Mouse (Mus musculus) liver, postnatal 0 days (tissue): ENCODE measurements around the gene Asb16. TPM values are rescaled to one million over a fixed set of nuclear protein-coding genes. Genes with fewer than 3 reads are reported as not detected.

ENCODE experiments used
- ATAC-seq: fragments of 200-750 bp; cut with Nextera tagmentation; 2 replicates; pipeline ENCODE4 v1.8.0; 2017; ENCODE audit warnings: mild to moderate bottlenecking, moderate library complexity
- DNase-seq: peaks from one replicate; pipeline ENCODE4 v3.0.0-alpha.2; 2016
- H3K27ac ChIP-seq: fragments of 300-500 bp; sonication (generic); 2 replicates; pipeline ENCODE4 v1.5.1; 2014; ENCODE audit warnings: antibody characterized with exemption, moderate library complexity, mild to moderate bottlenecking, low read depth
- H3K27me3 ChIP-seq: fragments of 300-500 bp; sonication (generic); 2 replicates; pipeline ENCODE4 v1.6.1; 2014; ENCODE audit warnings: low read length, control low read depth, mixed read lengths; ENCODE audit not compliant: insufficient read depth
- H3K36me3 ChIP-seq: fragments of 300-500 bp; sonication (generic); replicated peaks from 2 replicates; pipeline ENCODE4 v1.6.1; 2014; ENCODE audit warnings: mild to moderate bottlenecking, control low read depth, low read length, moderate library complexity, mixed read lengths; ENCODE audit not compliant: insufficient read depth
- H3K4me1 ChIP-seq: fragments of 300-500 bp; sonication (generic); 2 replicates; pipeline ENCODE4 v1.6.1; 2014; ENCODE audit warnings: antibody characterized with exemption, mild to moderate bottlenecking, control low read depth; ENCODE audit not compliant: insufficient read depth
- H3K4me2 ChIP-seq: fragments of 300-500 bp; sonication (generic); 2 replicates; pipeline ENCODE4 v1.6.1; 2014; ENCODE audit warnings: low read depth, mild to moderate bottlenecking, low read length, moderate library complexity, mixed read lengths
- H3K4me3 ChIP-seq: fragments of 300-500 bp; sonication (generic); 2 replicates; pipeline ENCODE4 v1.5.1; 2014; ENCODE audit warnings: low read depth, low read length
- H3K9ac ChIP-seq: fragments of 300-500 bp; sonication (generic); replicated peaks from 2 replicates; pipeline ENCODE4 v1.6.1; 2014; ENCODE audit warnings: mild to moderate bottlenecking, moderate library complexity
- H3K9me3 ChIP-seq: fragments of 300-500 bp; sonication (generic); 2 replicates; pipeline ENCODE4 v1.6.1; 2016; ENCODE audit warnings: mild to moderate bottlenecking, control low read depth, low read length, mixed read lengths
- CTCF ChIP-seq: sonication (generic); IDR thresholded peaks from 2 replicates; pipeline ENCODE4 v1.5.1; 2016; ENCODE audit warnings: antibody characterized with exemption, low read depth
- EP300 ChIP-seq: IDR thresholded peaks from 2 replicates; pipeline ENCODE4 v1.6.1; 2016; ENCODE audit warnings: antibody characterized with exemption, low read depth, mild to moderate bottlenecking
- WGBS: fragments of 180-500 bp; shearing (Covaris S2); extraction: QIAGEN DNeasy Blood & Tissue Kit; methylation state at CpG from one replicate; pipeline ENCODE4 v1.1.7; 2014; ENCODE audit not compliant: insufficient replicate concordance; 5-methylcytosine and 5-hydroxymethylcytosine counted together
- polyA plus RNA-seq: library from polyadenylated mRNA; unstranded; fragments of >200 nt; fragmentation: Nextera tagmentation; extraction: Ambion mirVana; gene quantifications from 2 replicates; pipeline ENCODE4 v1.2.1, GENCODE M21; 2015

Asb16 gene
- polyA plus RNA-seq, 1 experiment from 2014 or later = not detected

DNA sequence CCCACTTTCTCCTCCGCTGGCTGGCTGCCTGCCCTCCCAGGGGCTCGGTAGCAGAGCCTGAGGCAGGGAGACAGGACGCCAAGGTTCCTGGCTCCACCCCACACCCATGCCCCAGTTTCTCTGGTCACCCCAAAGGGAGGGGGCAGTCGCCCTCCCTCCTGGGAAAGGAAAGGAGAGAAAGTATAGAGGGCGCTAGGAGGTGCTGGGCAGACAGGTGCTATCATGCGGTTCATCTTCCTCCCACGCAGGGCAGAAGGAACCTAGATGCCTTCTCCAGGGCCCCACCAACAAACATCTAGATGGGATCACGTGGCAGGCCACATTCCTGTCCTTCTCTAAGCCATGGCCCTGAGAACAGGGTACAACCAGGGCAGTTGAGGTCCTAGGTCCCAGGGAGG, 46.6 kb upstream of the Asb16 start:
- no peak for ATAC-seq
- WGBS = 53% methylated on average over 7 of the region's 8 CpGs
- Histone ChIP-seq H3K4me1 (peaks cover 54% of the 10 kb centered on the region), H3K9ac (0 out of 2 replicates have a peak overlapping the region, but pooled peaks have one; percentile 5), H3K27ac (no peak overlapping the region), H3K4me2 (no peak overlapping the region), H3K9me3 (no peaks in the 10 kb centered on the region), H3K36me3 (no peaks in the 10 kb centered on the region), H3K4me3 (no peak overlapping the region), H3K27me3 (no peaks in the 10 kb centered on the region)
- no peak for DNase-seq
- TF ChIP-seq EP300 = no peak
- TF ChIP-seq CTCF = no peak

DNA sequence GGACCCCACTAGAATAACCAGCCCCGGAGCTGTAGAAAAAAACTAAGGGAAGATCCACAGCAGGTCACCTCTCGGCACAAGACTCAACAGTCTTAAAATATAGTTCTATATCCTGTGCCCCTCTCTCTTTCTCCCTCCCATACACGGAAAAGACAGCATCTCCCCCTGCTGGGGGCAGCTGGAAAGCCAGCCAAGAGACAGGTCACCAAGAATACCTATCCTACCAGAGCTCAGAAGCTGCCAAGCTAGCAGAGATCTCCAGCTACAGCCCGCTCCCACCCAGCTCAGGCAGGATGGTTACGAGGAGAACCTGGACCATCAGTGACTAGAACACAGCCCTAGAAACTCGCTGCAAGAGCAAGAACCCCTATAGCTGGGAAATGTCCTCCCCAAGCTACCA, 45.4 kb upstream of the Asb16 start:
- DNase-seq (peak; percentile 80), ATAC-seq (no peak)
- H3K9ac ChIP-seq = no peak overlapping the region
- H3K4me3 ChIP-seq = no peak overlapping the region
- H3K27me3 ChIP-seq = no peaks in the 10 kb centered on the region; the same call in 1 of the 2 replicates
- TF ChIP-seq EP300 (no peak), CTCF (peak; percentile 75)
- no peak overlapping the region for H3K27ac ChIP-seq
- no peak overlapping the region for H3K4me2 ChIP-seq
- H3K4me1 ChIP-seq = peaks cover 49% of the 10 kb centered on the region
- 34% methylated on average over 6 of the region's 6 CpGs for WGBS
- H3K9me3 ChIP-seq = no peaks in the 10 kb centered on the region
- H3K36me3 ChIP-seq = no peaks in the 10 kb centered on the region

DNA sequence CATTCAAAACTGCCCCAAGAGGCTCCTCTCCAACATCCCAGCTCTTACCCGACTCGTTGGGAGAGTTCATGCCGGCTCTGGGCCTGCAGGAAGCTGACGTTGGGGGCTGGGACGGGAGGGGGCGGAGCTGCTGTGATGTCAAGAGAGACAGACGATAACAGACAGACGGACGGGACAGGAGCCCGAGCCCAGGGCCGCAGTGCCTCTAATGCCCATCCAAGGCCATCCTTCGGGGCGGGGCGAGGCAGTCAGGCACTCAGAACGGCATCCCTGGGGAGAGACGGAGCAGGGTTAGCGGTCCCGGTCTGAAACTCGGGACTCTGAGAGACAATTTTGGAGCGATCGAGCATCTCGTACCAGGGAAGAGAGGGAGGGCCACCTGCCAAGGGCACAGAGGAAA, 43.9 kb upstream of the Asb16 start:
- H3K4me3 ChIP-seq = no peak overlapping the region
- H3K27me3 ChIP-seq = peaks cover 3% of the 10 kb centered on the region; the same call in 1 of the 2 replicates

DNA sequence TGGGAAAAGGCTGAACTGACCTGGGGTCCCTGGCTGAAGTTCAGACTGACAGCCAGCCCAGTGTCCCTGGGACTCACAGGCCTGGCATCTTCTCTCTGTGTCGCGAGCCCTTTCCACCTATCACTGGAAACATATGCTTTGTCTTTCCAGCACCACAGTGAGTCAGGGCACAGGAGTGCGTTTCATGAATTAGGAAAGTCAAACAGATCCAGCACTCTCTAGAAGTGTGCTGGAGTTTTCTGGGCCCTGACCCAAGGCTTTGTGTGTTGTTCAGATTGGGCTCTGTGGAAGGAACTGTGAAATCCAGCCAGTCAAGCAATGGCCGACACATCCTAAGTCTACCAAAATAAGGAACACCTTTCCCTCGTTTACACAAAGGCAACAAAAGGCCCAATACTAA, 43.3 kb upstream of the Asb16 start:
- H3K4me1 ChIP-seq = peaks cover 42% of the 10 kb centered on the region
- H3K4me2 ChIP-seq = peak overlapping the region; percentile 26; the same call in 1 of the 2 replicates
- DNase-seq (no peak), ATAC-seq (no peak)
- WGBS = 61% methylated on average over 5 of the region's 5 CpGs
- H3K27ac ChIP-seq = no peak overlapping the region
- H3K9me3 ChIP-seq = no peaks in the 10 kb centered on the region
- H3K4me3 ChIP-seq = no peak overlapping the region
- peaks cover 3% of the 10 kb centered on the region; the same call in 1 of the 2 replicates for H3K27me3 ChIP-seq
- peak overlapping the region; percentile 26; the same call in 1 of the 2 replicates for H3K9ac ChIP-seq
- TF ChIP-seq EP300 (no peak), CTCF (no peak)
- no peaks in the 10 kb centered on the region for H3K36me3 ChIP-seq

More for the DNA sequence above, 43.9 kb upstream of the Asb16 start:
- DNase-seq (peak; percentile 56), ATAC-seq (no peak)
- peak overlapping the region; percentile 26 for H3K4me2 ChIP-seq
- no peak overlapping the region for H3K27ac ChIP-seq
- H3K9me3 ChIP-seq = no peaks in the 10 kb centered on the region
- peaks cover 47% of the 10 kb centered on the region for H3K4me1 ChIP-seq
- peak overlapping the region; percentile 26; the same call in 1 of the 2 replicates for H3K9ac ChIP-seq
- 26% methylated on average over 22 of the region's 22 CpGs for WGBS
- H3K36me3 ChIP-seq = no peaks in the 10 kb centered on the region
- TF ChIP-seq CTCF (no peak), EP300 (no peak)

DNA sequence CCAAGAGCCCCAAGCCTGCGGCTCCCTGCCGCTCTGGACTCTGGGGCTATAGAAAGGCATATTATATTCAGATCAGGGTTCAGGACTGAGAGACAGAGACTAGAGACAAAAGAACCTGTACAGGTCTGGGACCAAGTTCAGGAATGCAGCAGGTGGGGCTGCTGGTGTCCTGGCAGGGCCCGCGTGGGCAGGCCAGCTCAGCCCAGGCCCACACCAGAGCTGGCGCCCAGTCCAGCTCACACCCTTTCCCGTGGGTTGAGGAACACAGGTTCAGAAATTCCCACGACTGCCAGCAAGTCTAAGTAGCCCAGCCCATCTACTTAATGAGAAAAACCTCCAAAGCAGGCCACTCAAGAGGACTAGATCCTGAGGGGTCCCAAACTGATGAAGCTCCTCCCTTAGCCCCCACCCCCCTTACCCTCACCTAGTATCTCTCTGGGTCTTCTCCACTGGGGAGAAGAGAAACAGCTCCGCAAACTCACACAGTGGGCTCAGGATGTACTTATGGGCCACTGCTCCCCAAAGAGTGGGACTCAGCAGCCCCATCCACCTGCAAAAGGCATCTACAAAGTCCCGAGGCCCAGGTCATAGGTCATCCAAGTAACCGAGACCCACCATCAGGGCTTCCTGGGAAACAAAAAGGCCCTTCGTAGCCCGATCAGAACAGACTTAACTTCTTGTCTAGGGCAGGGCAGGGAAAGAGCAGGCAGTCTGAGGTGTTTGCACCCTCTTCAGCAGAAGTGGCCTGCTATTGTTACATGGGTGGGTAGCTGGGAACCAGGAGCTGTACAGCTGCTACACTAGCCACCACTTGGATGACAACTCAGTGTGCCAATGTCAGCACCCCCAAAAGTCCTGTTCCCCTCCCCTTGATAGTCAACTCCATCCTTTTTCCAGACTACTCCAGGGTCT, 42.2 kb upstream of the Asb16 start:
- Histone ChIP-seq H3K9ac (no peak overlapping the region), H3K27ac (no peak overlapping the region), H3K4me3 (no peak overlapping the region), H3K36me3 (no peaks in the 10 kb centered on the region), H3K27me3 (peaks cover 3% of the 10 kb centered on the region; the same call in 1 of the 2 replicates), H3K4me1 (peaks cover 38% of the 10 kb centered on the region), H3K9me3 (no peaks in the 10 kb centered on the region), H3K4me2 (no peak overlapping the region)
- 80% methylated on average over 12 of the region's 12 CpGs for WGBS
- DNase-seq (no peak), ATAC-seq (no peak)
- TF ChIP-seq EP300 (no peak), CTCF (no peak)
